Mouse (Mus musculus) bone marrow macrophage, adult 2 months (primary cell): ENCODE data around the gene Thrap3.

ENCODE experiments used
- CTCF ChIP-seq: IDR thresholded peaks from 2 replicates; pipeline ENCODE4 v1.5.1; 2012; ENCODE audit warnings: low read depth, mild to moderate bottlenecking, low read length, moderate library complexity
- POLR2A ChIP-seq: IDR thresholded peaks from 2 replicates; pipeline ENCODE4 v1.6.1; 2012; ENCODE audit warnings: mild to moderate bottlenecking, low read depth, low read length, borderline replicate concordance

DNA sequence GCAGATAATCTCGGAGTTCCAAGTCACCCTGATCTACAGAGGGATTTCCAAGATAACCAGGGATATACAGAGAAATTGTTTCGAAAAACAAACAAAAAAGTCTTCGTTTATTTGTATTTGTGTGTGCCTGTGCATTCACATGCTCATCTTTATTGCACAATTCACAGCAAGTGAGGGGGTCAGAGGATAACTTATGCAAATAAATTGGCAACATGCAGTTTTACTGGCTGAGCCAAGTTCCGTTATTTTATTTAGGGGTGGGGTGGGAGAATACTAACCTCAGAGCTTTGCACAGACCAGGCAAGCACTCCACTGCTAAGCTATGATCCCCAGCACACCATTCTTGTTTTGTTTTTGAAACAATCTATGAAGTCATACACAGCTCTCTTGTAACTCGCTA, 28.8 kb downstream of the Thrap3 start:
- no peak for TF ChIP-seq CTCF
- TF ChIP-seq POLR2A = no peak
